Mouse (Mus musculus) thymus, postnatal 25 days (tissue): ENCODE measurements around the gene Sohlh1.
"Not testable (repeated sequence)": the region's sequence is repeated elsewhere in the genome, so short reads cannot be mapped to it uniquely, and the experiment has no call there.

Experiments
- DNase-seq: peaks from one replicate; pipeline ENCODE4 v3.0.0; 2022

Gene Sohlh1

GRCm38 (mm10) chr2:25836291-25836690 is 10.8 kb downstream of the Sohlh1 start:
- peak; percentile 64 for DNase-seq

- no peak for DNase-seq
Measured at GRCm38 (mm10) chr2:25830786-25831185, 16.3 kb downstream of the Sohlh1 start.

GRCm38 (mm10) chr2:25828344-25828947 is 18.6 kb downstream of the Sohlh1 start:
- DNase-seq: peak; percentile 52

- no peak for DNase-seq
Measured at GRCm38 (mm10) chr2:25824751-25825150, 22.3 kb downstream of the Sohlh1 start.

GRCm38 (mm10) chr2:25822806-25823205 is 24.2 kb downstream of the Sohlh1 start, which contains the start of gene Lcn9:
Lcn9 (plus strand) TSS chr2:25823153.
- DNase-seq: no peak

- not testable (repeated sequence) for DNase-seq
Measured at GRCm38 (mm10) chr2:25815748-25816147, 31.3 kb downstream of the Sohlh1 start, which contains the start of gene Glt6d1. Glt6d1 (minus strand) TSS chr2:25815848.

- DNase-seq: no peak
Measured at GRCm38 (mm10) chr2:25813364-25813763, 33.7 kb downstream of the Sohlh1 start.

- DNase-seq: no peak
Measured at GRCm38 (mm10) chr2:25811711-25812110, 35.3 kb downstream of the Sohlh1 start.

- DNase-seq: no peak
Measured at GRCm38 (mm10) chr2:25798065-25798464, 49.0 kb downstream of the Sohlh1 start.

GRCm38 (mm10) chr2:25797635-25798034 is 49.4 kb downstream of the Sohlh1 start:
- no peak for DNase-seq
